Mouse (Mus musculus) small intestine, adult 2 months (tissue): ENCODE results near the gene Mamstr. TPM values are rescaled to one million over a fixed set of nuclear protein-coding genes. Genes with fewer than 3 reads are reported as not detected.

Experiments used
- H3K27ac ChIP-seq: fragments of 200-500 bp; 2 replicates; pipeline ENCODE4 v1.5.1; 2012; ENCODE audit warnings: low read depth, low read length, control low read depth, inconsistent platforms; ENCODE audit not compliant: insufficient read depth
- H3K27me3 ChIP-seq: fragments of 200-500 bp; 2 replicates; pipeline ENCODE4 v1.6.1; 2012; ENCODE audit warnings: mild to moderate bottlenecking, moderate library complexity, low read length, inconsistent platforms; ENCODE audit not compliant: control insufficient read depth, insufficient read depth
- H3K36me3 ChIP-seq: fragments of 200-500 bp; 2 replicates; pipeline ENCODE4 v1.6.1; 2012; ENCODE audit warnings: mild to moderate bottlenecking, low read length, control low read depth, inconsistent platforms; ENCODE audit not compliant: control insufficient read depth, insufficient read depth
- H3K4me1 ChIP-seq: fragments of 200-500 bp; 2 replicates; pipeline ENCODE4 v1.6.1; 2012; ENCODE audit warnings: low read length, inconsistent platforms, mixed read lengths; ENCODE audit not compliant: control insufficient read depth, insufficient read depth, insufficient read length
- H3K4me3 ChIP-seq: fragments of 200-500 bp; 2 replicates; pipeline ENCODE4 v1.5.1; 2012; ENCODE audit warnings: low read depth, mild to moderate bottlenecking, control low read depth, inconsistent platforms, low read length, moderate library complexity
- CTCF ChIP-seq: fragments of 200-500 bp; IDR thresholded peaks from 2 replicates; pipeline ENCODE4 v1.5.1; 2012; ENCODE audit warnings: low read depth, mild to moderate bottlenecking, control low read depth, inconsistent platforms, low read length, moderate library complexity, mixed read lengths; ENCODE audit not compliant: insufficient replicate concordance, insufficient read length; ENCODE audit errors: extremely low read depth
- POLR2A ChIP-seq: fragments of 200-500 bp; IDR thresholded peaks from 2 replicates; pipeline ENCODE4 v1.6.1; 2012; ENCODE audit warnings: low read depth, mild to moderate bottlenecking, control low read depth, inconsistent platforms, low read length, moderate library complexity
- WGBS: fragments of 180-500 bp; shearing (Covaris S2); methylation state at CpG from one replicate; pipeline ENCODE4 v1.1.7; 2018; 5-methylcytosine and 5-hydroxymethylcytosine counted together
- polyA plus RNA-seq: library from polyadenylated mRNA; depleted of rRNA; stranded (reverse); fragments of >200 nt; gene quantifications from 2 replicates; pipeline ENCODE4 v1.2.3, GENCODE M21; 2012

Gene Mamstr
- polyA plus RNA-seq, 1 experiment = 0.63 TPM

GRCm38 (mm10) chr7:45619592-45619991, 20.2 kb upstream of the Mamstr start:
- peaks cover 33% of the 10 kb centered on the region for H3K27me3 ChIP-seq
- 96% methylated on average over 5 of the region's 5 CpGs for WGBS
- peaks cover 5% of the 10 kb centered on the region for H3K4me1 ChIP-seq
- no peak for TF ChIP-seq CTCF
- no peak for TF ChIP-seq POLR2A
- H3K4me3 ChIP-seq = no peak overlapping the region
- H3K27ac ChIP-seq = no peak overlapping the region
- H3K36me3 ChIP-seq = no peaks in the 10 kb centered on the region

DNA sequence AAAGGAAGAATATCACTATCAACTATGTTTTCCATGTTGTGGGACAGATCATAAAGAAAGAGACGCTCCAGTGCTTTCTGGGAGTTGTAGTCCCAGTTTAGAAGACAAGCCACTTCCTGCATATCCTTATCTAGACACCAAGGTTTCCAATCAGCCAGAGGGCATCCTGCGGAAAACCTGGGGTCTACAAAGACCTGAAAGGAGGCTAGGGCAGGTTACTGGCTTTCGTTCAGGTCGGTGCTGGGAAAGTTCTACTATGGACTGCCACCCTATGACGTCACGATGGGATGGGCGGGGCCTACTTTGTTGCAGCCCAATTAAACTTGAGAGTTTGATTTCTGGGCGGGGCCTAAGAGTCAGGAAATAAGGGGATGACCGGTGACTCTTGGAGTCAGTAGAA, 18.3 kb upstream of the Mamstr start, which contains the start of gene Izumo1:
Gene Izumo1, plus strand, starts transcription at position 369 of the 400 bp plus-strand sequence.
- 40% methylated on average over 9 of the region's 9 CpGs for WGBS
- Histone ChIP-seq H3K36me3 (no peaks in the 10 kb centered on the region), H3K4me3 (no peak within 1 kb of the TSS), H3K27ac (no peak within 1 kb of the TSS), H3K4me1 (peaks cover 5% of the 10 kb centered on the region), H3K27me3 (peaks cover 24% of the 10 kb centered on the region)
- TF ChIP-seq POLR2A (no peak), CTCF (no peak)

- Histone ChIP-seq H3K36me3 (no peaks in the 10 kb centered on the region), H3K4me3 (no peak overlapping the region), H3K4me1 (no peaks in the 10 kb centered on the region), H3K27me3 (peaks cover 21% of the 10 kb centered on the region), H3K27ac (no peak overlapping the region)
- 92% methylated on average over 11 of the region's 11 CpGs for WGBS
- TF ChIP-seq CTCF (no peak), POLR2A (no peak)
Measured at GRCm38 (mm10) chr7:45623507-45623906, 16.3 kb upstream of the Mamstr start.

GRCm38 (mm10) chr7:45624718-45625117, 15.1 kb upstream of the Mamstr start:
- no peak for TF ChIP-seq CTCF
- TF ChIP-seq POLR2A = no peak
- WGBS = 46% methylated on average over 3 of the region's 3 CpGs
- no peaks in the 10 kb centered on the region for H3K36me3 ChIP-seq
- no peaks in the 10 kb centered on the region; the same call in 1 of the 2 replicates for H3K4me1 ChIP-seq
- peaks cover 16% of the 10 kb centered on the region for H3K27me3 ChIP-seq
- no peak overlapping the region for H3K4me3 ChIP-seq
- no peak overlapping the region for H3K27ac ChIP-seq

- 84% methylated on average over 8 of the region's 8 CpGs for WGBS
Measured at GRCm38 (mm10) chr7:45625481-45625880, 14.3 kb upstream of the Mamstr start.

GRCm38 (mm10) chr7:45626571-45627076, 13.2 kb upstream of the Mamstr start:
- H3K36me3 ChIP-seq = no peaks in the 10 kb centered on the region
- no peak overlapping the region for H3K27ac ChIP-seq
- peaks cover 21% of the 10 kb centered on the region for H3K27me3 ChIP-seq
- H3K4me3 ChIP-seq = no peak overlapping the region
- H3K4me1 ChIP-seq = no peaks in the 10 kb centered on the region; the same call in 1 of the 2 replicates
- no peak for TF ChIP-seq POLR2A
- no peak for TF ChIP-seq CTCF
- 89% methylated on average over 7 of the region's 7 CpGs for WGBS

More at GRCm38 (mm10) chr7:45625481-45625880, 14.3 kb upstream of the Mamstr start:
- no peak overlapping the region for H3K4me3 ChIP-seq
- H3K27ac ChIP-seq = no peak overlapping the region
- H3K27me3 ChIP-seq = peaks cover 21% of the 10 kb centered on the region
- TF ChIP-seq POLR2A (no peak), CTCF (no peak)
- no peaks in the 10 kb centered on the region; the same call in 1 of the 2 replicates for H3K4me1 ChIP-seq
- H3K36me3 ChIP-seq = no peaks in the 10 kb centered on the region

GRCm38 (mm10) chr7:45627261-45627660, 12.5 kb upstream of the Mamstr start, which contains the start of gene Rasip1:
Gene Rasip1, plus strand, starts transcription at chr7:45627488.
- peak within 1 kb of the TSS; percentile 59 for H3K4me3 ChIP-seq
- no peaks in the 10 kb centered on the region; the same call in 1 of the 2 replicates for H3K4me1 ChIP-seq
- TF ChIP-seq POLR2A (no peak), CTCF (no peak)
- no peaks in the 10 kb centered on the region for H3K36me3 ChIP-seq
- peak within 1 kb of the TSS; percentile 17 for H3K27ac ChIP-seq
- peaks cover 24% of the 10 kb centered on the region for H3K27me3 ChIP-seq
- 80% methylated on average over 9 of the region's 9 CpGs for WGBS
